Mouse (Mus musculus): Measurements from ENCODE around the gene Aaed1. TPM values are rescaled to one million over a fixed set of nuclear protein-coding genes. Genes with fewer than 3 reads are reported as not detected.

Aaed1 gene
- polyA plus RNA-seq (2012; rRNA removed), result 17.8 and 18.0 TPM in 2 replicates

- Histone ChIP-seq H3K4me1 (ENCODE audit: control insufficient read depth, insufficient read depth, low read length) (peaks cover 16% of the 10 kb centered on the region), H3K4me3 (replicated peaks; ENCODE audit: extremely low read depth, low read depth, low read length) (peak within 1 kb of the TSS; percentile 92)
- WGBS, result under 1% methylated on average over 74 of the region's 74 CpGs
- peak; percentile 88 for DNase-seq
- no peak for TF ChIP-seq CTCF (IDR thresholded peaks at IDR 0.05; ENCODE audit: insufficient read depth, low read length)
- TF ChIP-seq POLR2A (IDR thresholded peaks at IDR 0.05; ENCODE audit: borderline replicate concordance, extremely low read depth, low read depth, low read length), result peak; percentile 66
These were observed at the start of gene Aaed1 for GRCm38 (mm10) chr13:64312024-64312915. Gene Aaed1 (minus strand): TSS chr13:64312710.

- DNase-seq, result no peak
- H3K4me1 ChIP-seq (ENCODE audit: control insufficient read depth, insufficient read depth, low read length), result no peaks in the 10 kb centered on the region
- TF ChIP-seq CTCF (IDR thresholded peaks at IDR 0.05; ENCODE audit: insufficient read depth, low read length) (no peak), POLR2A (IDR thresholded peaks at IDR 0.05; ENCODE audit: borderline replicate concordance, extremely low read depth, low read depth, low read length) (no peak)
- no peak overlapping the region for H3K4me3 ChIP-seq (replicated peaks; ENCODE audit: extremely low read depth, low read depth, low read length)
- 66% methylated on average over 6 of the region's 6 CpGs for WGBS
These were observed 49.6 kb upstream of the Aaed1 start for GRCm38 (mm10) chr13:64362139-64362538.

GRCm38 (mm10) chr13:64361020-64361419 is 48.5 kb upstream of the Aaed1 start:
- 91% methylated on average over 3 of the region's 3 CpGs for WGBS
- TF ChIP-seq POLR2A (IDR thresholded peaks at IDR 0.05; ENCODE audit: borderline replicate concordance, extremely low read depth, low read depth, low read length) (no peak), CTCF (IDR thresholded peaks at IDR 0.05; ENCODE audit: insufficient read depth, low read length) (no peak)
- H3K4me3 ChIP-seq (replicated peaks; ENCODE audit: extremely low read depth, low read depth, low read length), result no peak overlapping the region
- H3K4me1 ChIP-seq (ENCODE audit: control insufficient read depth, insufficient read depth, low read length), result no peaks in the 10 kb centered on the region
- no peak for DNase-seq

GRCm38 (mm10) chr13:64359702-64360101 is 47.2 kb upstream of the Aaed1 start:
- 81% methylated on average over 3 of the region's 3 CpGs for WGBS
- TF ChIP-seq POLR2A (IDR thresholded peaks at IDR 0.05; ENCODE audit: borderline replicate concordance, extremely low read depth, low read depth, low read length), result no peak
- TF ChIP-seq CTCF (IDR thresholded peaks at IDR 0.05; ENCODE audit: insufficient read depth, low read length), result no peak
- no peak for DNase-seq

DNA sequence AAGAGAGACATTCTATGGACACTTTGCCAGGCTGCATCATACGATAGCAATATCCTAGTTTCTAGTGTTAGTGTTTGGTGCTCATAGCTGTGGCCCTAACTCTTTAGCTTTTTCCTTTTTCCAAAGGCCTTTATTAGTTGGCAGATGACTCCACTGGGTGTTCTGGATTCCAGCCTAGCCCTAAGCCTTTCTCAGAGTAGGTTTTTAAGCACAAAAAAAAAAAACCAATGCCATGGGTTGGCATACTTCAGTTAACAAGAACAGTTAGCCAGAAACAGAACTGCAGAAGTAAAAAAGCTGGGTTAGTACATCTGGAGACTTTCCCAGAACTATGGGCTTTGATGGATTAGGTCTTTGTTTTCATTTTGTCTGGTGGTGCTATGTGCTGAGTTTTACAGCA is 46.0 kb upstream of the Aaed1 start:
- H3K4me1 ChIP-seq (ENCODE audit: control insufficient read depth, insufficient read depth, low read length), result no peaks in the 10 kb centered on the region
- TF ChIP-seq CTCF (IDR thresholded peaks at IDR 0.05; ENCODE audit: insufficient read depth, low read length) (no peak), POLR2A (IDR thresholded peaks at IDR 0.05; ENCODE audit: borderline replicate concordance, extremely low read depth, low read depth, low read length) (no peak)
- no peak overlapping the region for H3K4me3 ChIP-seq (replicated peaks; ENCODE audit: extremely low read depth, low read depth, low read length)
- 97% methylated on average over 1 of the region's 1 CpGs for WGBS
- no peak for DNase-seq

More at GRCm38 (mm10) chr13:64359702-64360101, 47.2 kb upstream of the Aaed1 start:
- no peaks in the 10 kb centered on the region for H3K4me1 ChIP-seq (ENCODE audit: control insufficient read depth, insufficient read depth, low read length)
- no peak overlapping the region for H3K4me3 ChIP-seq (replicated peaks; ENCODE audit: extremely low read depth, low read depth, low read length)

DNA sequence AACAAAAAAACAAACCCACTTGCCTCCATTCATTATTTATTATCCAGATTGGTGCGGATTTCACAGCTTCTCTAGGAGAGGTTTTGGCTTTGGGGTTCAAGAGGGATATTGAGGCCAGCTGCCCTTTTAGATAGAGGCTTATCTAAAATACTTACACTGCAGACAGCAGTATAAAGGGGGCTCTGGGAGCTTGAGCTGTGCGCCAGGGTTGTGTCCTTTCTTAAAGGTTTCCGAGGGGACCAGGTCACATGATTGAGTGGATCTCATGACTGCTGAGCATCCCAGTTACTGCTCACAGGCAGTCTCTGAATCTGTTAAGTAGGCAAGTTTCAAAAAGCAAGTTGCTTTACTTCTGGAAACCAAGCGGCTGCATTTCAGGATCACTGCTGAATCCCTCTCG is 44.9 kb upstream of the Aaed1 start:
- TF ChIP-seq POLR2A (IDR thresholded peaks at IDR 0.05; ENCODE audit: borderline replicate concordance, extremely low read depth, low read depth, low read length) (no peak), CTCF (IDR thresholded peaks at IDR 0.05; ENCODE audit: insufficient read depth, low read length) (no peak)
- Histone ChIP-seq H3K4me3 (replicated peaks; ENCODE audit: extremely low read depth, low read depth, low read length) (no peak overlapping the region), H3K4me1 (ENCODE audit: control insufficient read depth, insufficient read depth, low read length) (no peaks in the 10 kb centered on the region)
- WGBS, result 68% methylated on average over 5 of the region's 5 CpGs
- no peak for DNase-seq

- no peak overlapping the region for H3K4me3 ChIP-seq (replicated peaks; ENCODE audit: extremely low read depth, low read depth, low read length)
- TF ChIP-seq POLR2A (IDR thresholded peaks at IDR 0.05; ENCODE audit: borderline replicate concordance, extremely low read depth, low read depth, low read length) (no peak), CTCF (IDR thresholded peaks at IDR 0.05; ENCODE audit: insufficient read depth, low read length) (no peak)
- no peaks in the 10 kb centered on the region for H3K4me1 ChIP-seq (ENCODE audit: control insufficient read depth, insufficient read depth, low read length)
- no peak for DNase-seq
- WGBS, result 83% methylated on average over 2 of the region's 2 CpGs
These were observed 37.0 kb upstream of the Aaed1 start for GRCm38 (mm10) chr13:64349474-64349873.

DNA sequence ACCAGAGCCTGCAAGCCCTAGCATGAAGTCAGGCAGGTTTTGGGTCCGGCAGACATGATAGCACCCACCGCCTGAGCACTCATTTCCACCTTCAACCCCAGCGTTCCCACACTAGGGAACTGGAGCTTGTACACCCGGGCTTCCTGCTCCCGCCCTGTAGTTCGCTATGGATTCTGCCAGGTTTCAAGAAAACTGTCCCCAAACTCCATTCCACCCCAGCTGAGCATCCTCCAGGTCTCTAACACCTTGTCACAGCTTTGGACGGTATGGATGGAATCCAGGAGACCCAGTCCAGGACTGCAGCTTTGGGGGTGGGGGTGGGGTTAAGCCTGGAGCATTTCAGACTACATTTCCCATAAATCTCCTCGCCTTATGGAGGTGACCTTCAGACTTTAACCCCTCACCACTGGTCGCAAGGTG is 31.6 kb upstream of the Aaed1 start:
- TF ChIP-seq POLR2A (IDR thresholded peaks at IDR 0.05; ENCODE audit: borderline replicate concordance, extremely low read depth, low read depth, low read length), result no peak
- TF ChIP-seq CTCF (IDR thresholded peaks at IDR 0.05; ENCODE audit: insufficient read depth, low read length), result no peak
- DNase-seq, result peak; percentile 53
- no peaks in the 10 kb centered on the region for H3K4me1 ChIP-seq (ENCODE audit: control insufficient read depth, insufficient read depth, low read length)
- 5% methylated on average over 9 of the region's 9 CpGs for WGBS
- H3K4me3 ChIP-seq (replicated peaks; ENCODE audit: extremely low read depth, low read depth, low read length), result peak overlapping the region; percentile 65

DNA sequence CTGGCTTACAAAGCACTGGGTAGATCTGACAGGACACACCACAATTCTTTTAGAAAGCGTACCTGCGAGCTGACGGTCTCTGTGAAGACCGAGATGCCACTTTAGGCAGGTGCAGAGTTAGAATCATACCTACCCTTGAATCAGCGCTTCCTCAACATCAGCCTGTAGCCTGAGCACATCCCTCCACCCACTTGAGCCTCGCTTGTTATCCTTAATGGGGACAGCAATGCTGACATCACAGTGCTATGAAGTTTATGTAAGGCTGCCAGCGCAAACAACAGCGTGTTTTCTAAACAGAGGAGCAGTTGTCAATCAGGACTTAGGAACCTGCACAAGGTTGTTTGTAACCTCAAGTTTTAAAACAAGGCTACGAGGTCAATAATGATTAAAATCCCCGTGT is 31.1 kb upstream of the Aaed1 start:
- H3K4me3 ChIP-seq (replicated peaks; ENCODE audit: extremely low read depth, low read depth, low read length), result peak overlapping the region; percentile 65

More for the DNA sequence above, 31.1 kb upstream of the Aaed1 start:
- DNase-seq, result peak; percentile 14
- no peaks in the 10 kb centered on the region for H3K4me1 ChIP-seq (ENCODE audit: control insufficient read depth, insufficient read depth, low read length)
- TF ChIP-seq CTCF (IDR thresholded peaks at IDR 0.05; ENCODE audit: insufficient read depth, low read length) (no peak), POLR2A (IDR thresholded peaks at IDR 0.05; ENCODE audit: borderline replicate concordance, extremely low read depth, low read depth, low read length) (no peak)
- WGBS, result 20% methylated on average over 10 of the region's 10 CpGs
